Mouse (Mus musculus) urinary bladder, postnatal 10 days (tissue): ENCODE results near the gene G430095P16Rik.
A peak's percentile ranks its signal among the peaks of the same experiment; 100 is the strongest.

Experiments used
- DNase-seq: peaks from one replicate; pipeline ENCODE4 v3.0.0; 2022; ENCODE audit warnings: low spot score

The G430095P16Rik gene

GRCm38 (mm10) chr8:84771941-84772378 lies 49.2 kb downstream of the G430095P16Rik start:
- no peak for DNase-seq

GRCm38 (mm10) chr8:84772628-84773027 lies 49.8 kb downstream of the G430095P16Rik start:
- DNase-seq, result no peak

GRCm38 (mm10) chr8:84773304-84773703 lies 50.5 kb downstream of the G430095P16Rik start:
- no peak for DNase-seq

GRCm38 (mm10) chr8:84773833-84774232 lies 51.0 kb downstream of the G430095P16Rik start:
- DNase-seq, result peak; percentile 56

- DNase-seq, result no peak
Measured at GRCm38 (mm10) chr8:84774473-84774911, 51.7 kb downstream of the G430095P16Rik start.

GRCm38 (mm10) chr8:84775105-84775591 lies 52.3 kb downstream of the G430095P16Rik start:
- no peak for DNase-seq

- no peak for DNase-seq
Measured at GRCm38 (mm10) chr8:84775621-84776113, 52.9 kb downstream of the G430095P16Rik start.
